Mouse (Mus musculus) forebrain, embryonic 13.5 days (tissue): ENCODE measurements around the gene Mroh3. TPM values are rescaled to one million over a fixed set of nuclear protein-coding genes. Genes with fewer than 3 reads are reported as not detected.

Experiments used
- ATAC-seq: fragments of 200-750 bp; cut with Nextera tagmentation; 2 replicates; pipeline ENCODE4 v1.8.0; 2017
- H3K27ac ChIP-seq: fragments of 300-500 bp; sonication (generic); 2 replicates; pipeline ENCODE4 v1.5.1; 2015; ENCODE audit warnings: inconsistent platforms, mild to moderate bottlenecking, moderate library complexity
- H3K27me3 ChIP-seq: fragments of 300-500 bp; sonication (generic); 2 replicates; pipeline ENCODE4 v1.6.1; 2015; ENCODE audit warnings: mild to moderate bottlenecking, inconsistent platforms
- H3K36me3 ChIP-seq: fragments of 300-500 bp; sonication (generic); 2 replicates; pipeline ENCODE4 v1.6.1; 2015; ENCODE audit warnings: mild to moderate bottlenecking, inconsistent platforms; ENCODE audit not compliant: poor library complexity, severe bottlenecking
- H3K4me1 ChIP-seq: fragments of 300-500 bp; sonication (generic); 2 replicates; pipeline ENCODE4 v1.6.1; 2015; ENCODE audit warnings: inconsistent platforms
- H3K4me2 ChIP-seq: fragments of 300-500 bp; sonication (generic); 2 replicates; pipeline ENCODE4 v1.6.1; 2015; ENCODE audit warnings: inconsistent platforms, mild to moderate bottlenecking, moderate library complexity
- H3K4me3 ChIP-seq: fragments of 300-500 bp; sonication (generic); 2 replicates; pipeline ENCODE4 v1.5.1; 2015; ENCODE audit warnings: mild to moderate bottlenecking, inconsistent platforms
- H3K9ac ChIP-seq: fragments of 300-500 bp; sonication (generic); 2 replicates; pipeline ENCODE4 v1.6.1; 2015; ENCODE audit warnings: mild to moderate bottlenecking, inconsistent platforms
- H3K9me3 ChIP-seq: fragments of 300-500 bp; sonication (generic); replicated peaks from 2 replicates; pipeline ENCODE4 v1.6.1; 2016; ENCODE audit warnings: inconsistent platforms
- WGBS: fragments of 180-500 bp; shearing (Covaris S2); methylation state at CpG from one replicate; pipeline ENCODE4 v1.1.7; 2015; 5-methylcytosine and 5-hydroxymethylcytosine counted together
- polyA plus RNA-seq: library from polyadenylated mRNA; unstranded; fragments of >200 nt; fragmentation: Nextera tagmentation; extraction: Ambion mirVana; gene quantifications from 2 replicates; pipeline ENCODE4 v1.2.1, GENCODE M21; 2015

Mroh3 gene
- 0.20 TPM in 1 of 2 replicates, not detected in the other for polyA plus RNA-seq

- H3K9me3 ChIP-seq = no peaks in the 10 kb centered on the region
- H3K4me1 ChIP-seq = no peaks in the 10 kb centered on the region
- peak; percentile 76 for ATAC-seq
- WGBS = 43% methylated on average over 3 of the region's 3 CpGs
- no peak within 1 kb of the TSS for H3K9ac ChIP-seq
- H3K4me2 ChIP-seq = no peak within 1 kb of the TSS
- H3K27ac ChIP-seq = no peak within 1 kb of the TSS
- H3K36me3 ChIP-seq = peaks cover 46% of the 10 kb centered on the region
- H3K4me3 ChIP-seq = no peak within 1 kb of the TSS
- H3K27me3 ChIP-seq = no peaks in the 10 kb centered on the region
Measured at GRCm38 (mm10) chr1:136212803-136213202, at the start of gene Mroh3. TSS of gene Mroh3 (minus strand) at chr1:136212828.

GRCm38 (mm10) chr1:136260635-136261238 lies 48.1 kb upstream of the Mroh3 start, which contains the start of gene Gpr25:
TSS of gene Gpr25 (minus strand) at chr1:136260873.
- Histone ChIP-seq H3K27ac (no peak within 1 kb of the TSS), H3K27me3 (peaks cover 66% of the 10 kb centered on the region)
- peak; percentile 44 for ATAC-seq

GRCm38 (mm10) chr1:136259893-136260634 lies 47.4 kb upstream of the Mroh3 start:
- peak overlapping the region; percentile 58 for H3K4me3 ChIP-seq
- peaks cover 17% of the 10 kb centered on the region for H3K4me1 ChIP-seq
- H3K9ac ChIP-seq = peak overlapping the region; percentile 74
- peaks cover 66% of the 10 kb centered on the region for H3K27me3 ChIP-seq
- no peaks in the 10 kb centered on the region for H3K9me3 ChIP-seq
- no peak overlapping the region for H3K27ac ChIP-seq
- under 1% methylated on average over 93 of the region's 95 CpGs for WGBS
- peak overlapping the region; percentile 93 for H3K4me2 ChIP-seq
- no peaks in the 10 kb centered on the region for H3K36me3 ChIP-seq
- ATAC-seq = peak; percentile 85

More at GRCm38 (mm10) chr1:136260635-136261238, 48.1 kb upstream of the Mroh3 start, which contains the start of gene Gpr25:
- Histone ChIP-seq H3K9ac (peak within 1 kb of the TSS; percentile 74), H3K4me2 (peak within 1 kb of the TSS; percentile 93), H3K9me3 (no peaks in the 10 kb centered on the region), H3K36me3 (no peaks in the 10 kb centered on the region), H3K4me3 (peak within 1 kb of the TSS; percentile 58), H3K4me1 (peaks cover 17% of the 10 kb centered on the region)
- WGBS = 8% methylated on average over 28 of the region's 28 CpGs

DNA sequence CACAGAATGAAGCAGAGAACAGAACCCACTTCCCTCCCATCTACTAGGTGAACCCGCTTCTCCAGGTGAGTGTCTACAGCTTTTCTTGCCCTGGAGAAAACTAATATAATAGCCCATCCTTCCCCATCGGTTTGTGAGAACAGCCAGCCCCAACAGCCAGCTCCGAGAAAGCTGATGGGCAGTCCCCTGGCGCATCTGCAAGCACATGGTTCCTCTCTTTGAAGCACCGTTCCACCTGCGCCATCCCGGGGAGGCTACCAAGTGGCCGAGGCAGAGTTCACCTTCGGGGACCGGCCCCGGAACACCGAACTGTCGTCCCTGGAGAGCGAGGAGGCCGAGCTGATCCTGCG lies 46.9 kb upstream of the Mroh3 start:
- no peak overlapping the region for H3K27ac ChIP-seq
- peak overlapping the region; percentile 93 for H3K4me2 ChIP-seq
- no peaks in the 10 kb centered on the region for H3K36me3 ChIP-seq
- H3K4me1 ChIP-seq = peaks cover 17% of the 10 kb centered on the region
- H3K4me3 ChIP-seq = peak overlapping the region; percentile 58
- peak overlapping the region; percentile 74 for H3K9ac ChIP-seq
- 3% methylated on average over 16 of the region's 16 CpGs for WGBS
- no peaks in the 10 kb centered on the region for H3K9me3 ChIP-seq
- ATAC-seq = no peak
- peaks cover 66% of the 10 kb centered on the region for H3K27me3 ChIP-seq

GRCm38 (mm10) chr1:136258495-136258894 lies 45.9 kb upstream of the Mroh3 start:
- H3K9ac ChIP-seq = no peak overlapping the region
- H3K27ac ChIP-seq = no peak overlapping the region
- H3K4me3 ChIP-seq = no peak overlapping the region
- H3K27me3 ChIP-seq = peaks cover 66% of the 10 kb centered on the region
- 74% methylated on average over 9 of the region's 9 CpGs for WGBS
- no peaks in the 10 kb centered on the region for H3K9me3 ChIP-seq
- no peak overlapping the region for H3K4me2 ChIP-seq
- H3K36me3 ChIP-seq = no peaks in the 10 kb centered on the region
- H3K4me1 ChIP-seq = peaks cover 17% of the 10 kb centered on the region
- no peak for ATAC-seq

DNA sequence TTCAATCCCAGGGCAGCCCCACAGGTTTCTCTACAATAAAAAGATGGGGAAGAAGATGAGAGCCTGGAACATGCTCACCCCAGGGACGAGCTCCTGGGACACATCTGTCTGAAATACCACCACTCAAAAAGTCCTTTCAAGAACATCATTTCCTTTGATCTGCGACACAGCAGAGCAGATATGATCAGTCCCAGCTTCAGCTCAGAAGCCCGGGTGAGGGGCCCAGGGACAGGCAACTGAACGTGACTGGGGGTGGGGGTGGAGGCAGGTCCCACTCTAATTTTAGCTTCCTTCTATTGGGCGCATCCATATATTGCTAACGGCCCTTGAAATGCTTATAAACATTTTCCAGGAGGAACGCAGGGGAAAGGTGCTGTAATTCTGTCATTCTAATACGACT lies 43.0 kb upstream of the Mroh3 start:
- ATAC-seq = no peak

DNA sequence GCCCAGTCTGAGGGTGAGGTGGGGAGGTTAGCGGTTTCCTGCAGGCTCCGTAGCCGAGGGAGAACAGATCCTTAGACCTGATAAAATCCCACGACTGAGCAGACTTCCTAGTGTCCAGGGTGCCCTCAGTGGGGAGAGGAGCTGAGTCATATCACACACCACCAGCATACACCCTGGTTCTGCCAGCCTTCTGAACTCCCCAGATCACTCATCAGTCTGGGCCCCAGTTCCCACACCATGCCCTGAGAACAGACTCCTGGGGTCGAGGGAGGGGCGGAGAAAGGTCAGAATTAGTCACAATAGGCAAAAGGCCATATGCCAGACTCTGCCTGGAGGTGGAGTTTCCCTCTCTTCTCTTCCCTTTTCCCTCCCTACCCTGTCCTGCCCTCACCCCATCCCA lies 42.5 kb upstream of the Mroh3 start:
- Histone ChIP-seq H3K36me3 (no peaks in the 10 kb centered on the region), H3K27me3 (peaks cover 35% of the 10 kb centered on the region), H3K27ac (no peak overlapping the region), H3K9me3 (no peaks in the 10 kb centered on the region), H3K4me1 (peaks cover 9% of the 10 kb centered on the region), H3K9ac (no peak overlapping the region), H3K4me3 (no peak overlapping the region), H3K4me2 (no peak overlapping the region)
- ATAC-seq = no peak
- 39% methylated on average over 6 of the region's 6 CpGs for WGBS

More for the DNA sequence above, 43.0 kb upstream of the Mroh3 start:
- Histone ChIP-seq H3K4me3 (no peak overlapping the region), H3K27me3 (peaks cover 40% of the 10 kb centered on the region), H3K9me3 (no peaks in the 10 kb centered on the region), H3K27ac (no peak overlapping the region), H3K4me2 (no peak overlapping the region), H3K4me1 (peaks cover 14% of the 10 kb centered on the region), H3K9ac (no peak overlapping the region), H3K36me3 (no peaks in the 10 kb centered on the region)
- WGBS = 57% methylated on average over 8 of the region's 8 CpGs

- Histone ChIP-seq H3K27ac (no peak overlapping the region), H3K4me1 (peaks cover 3% of the 10 kb centered on the region), H3K27me3 (peaks cover 29% of the 10 kb centered on the region), H3K4me3 (no peak overlapping the region), H3K9ac (no peak overlapping the region), H3K4me2 (no peak overlapping the region), H3K9me3 (no peaks in the 10 kb centered on the region), H3K36me3 (no peaks in the 10 kb centered on the region)
- ATAC-seq = no peak
- WGBS = 84% methylated on average over 10 of the region's 10 CpGs
Measured at GRCm38 (mm10) chr1:136254503-136255065, 42.0 kb upstream of the Mroh3 start.

GRCm38 (mm10) chr1:136253472-136253871 lies 40.8 kb upstream of the Mroh3 start:
- Histone ChIP-seq H3K27me3 (peaks cover 18% of the 10 kb centered on the region), H3K36me3 (no peaks in the 10 kb centered on the region), H3K4me2 (no peak overlapping the region), H3K27ac (no peak overlapping the region), H3K9ac (no peak overlapping the region), H3K4me1 (no peaks in the 10 kb centered on the region), H3K4me3 (no peak overlapping the region), H3K9me3 (no peaks in the 10 kb centered on the region)
- WGBS = 32% methylated on average over 2 of the region's 2 CpGs
- no peak for ATAC-seq

DNA sequence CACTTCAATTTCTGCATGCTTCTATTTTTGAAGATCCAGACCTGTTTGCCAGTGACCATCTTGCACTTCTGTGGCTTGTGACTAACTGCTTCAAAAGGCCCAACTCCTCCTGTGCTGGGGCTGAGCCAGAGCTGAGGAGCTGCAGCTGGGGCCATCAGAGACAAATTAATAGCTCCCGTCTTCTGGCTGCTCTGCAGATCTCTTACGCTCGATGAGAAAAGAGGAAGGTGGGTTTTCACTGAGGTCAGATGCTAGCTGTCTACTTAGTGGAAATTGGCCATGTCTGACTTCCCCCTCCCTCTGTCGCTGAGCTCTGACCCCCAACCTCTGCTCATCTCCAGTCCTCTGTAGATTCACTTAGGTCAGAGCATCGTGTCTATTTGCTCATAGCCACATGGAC lies 37.0 kb upstream of the Mroh3 start:
- H3K27me3 ChIP-seq = no peaks in the 10 kb centered on the region
- no peak overlapping the region for H3K4me2 ChIP-seq
- no peak overlapping the region for H3K4me3 ChIP-seq
- no peaks in the 10 kb centered on the region for H3K4me1 ChIP-seq
- no peaks in the 10 kb centered on the region for H3K36me3 ChIP-seq
- H3K27ac ChIP-seq = no peak overlapping the region
- no peak overlapping the region; the same call in 1 of the 2 replicates for H3K9ac ChIP-seq
- WGBS = 62% methylated on average over 5 of the region's 5 CpGs
- no peak for ATAC-seq
- H3K9me3 ChIP-seq = no peaks in the 10 kb centered on the region

DNA sequence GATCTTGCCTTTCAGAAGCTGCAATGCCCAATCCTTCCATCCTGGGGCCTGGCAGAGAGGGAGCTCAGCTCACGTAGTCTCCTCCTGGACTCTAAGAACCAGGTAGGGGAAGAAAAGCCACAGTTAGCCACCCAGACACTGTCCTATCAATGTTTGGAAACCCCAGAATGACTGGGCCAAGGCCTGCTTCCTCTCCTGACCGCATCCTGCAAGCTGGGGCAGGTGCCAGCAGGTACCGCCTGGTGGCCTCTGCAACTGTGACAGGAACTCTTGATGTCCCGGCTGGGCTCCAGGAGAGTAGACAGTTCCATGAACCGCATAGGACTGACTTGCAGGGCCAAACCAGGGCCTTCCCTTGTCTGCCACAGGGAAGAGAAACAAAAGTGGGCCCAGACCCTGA lies 34.8 kb upstream of the Mroh3 start:
- no peak overlapping the region for H3K9ac ChIP-seq
- H3K27ac ChIP-seq = no peak overlapping the region
- WGBS = 91% methylated on average over 5 of the region's 5 CpGs
- H3K27me3 ChIP-seq = no peaks in the 10 kb centered on the region
- no peaks in the 10 kb centered on the region for H3K4me1 ChIP-seq
- no peaks in the 10 kb centered on the region for H3K36me3 ChIP-seq
- no peak overlapping the region for H3K4me2 ChIP-seq
- H3K9me3 ChIP-seq = no peaks in the 10 kb centered on the region
- no peak overlapping the region for H3K4me3 ChIP-seq
- ATAC-seq = no peak

DNA sequence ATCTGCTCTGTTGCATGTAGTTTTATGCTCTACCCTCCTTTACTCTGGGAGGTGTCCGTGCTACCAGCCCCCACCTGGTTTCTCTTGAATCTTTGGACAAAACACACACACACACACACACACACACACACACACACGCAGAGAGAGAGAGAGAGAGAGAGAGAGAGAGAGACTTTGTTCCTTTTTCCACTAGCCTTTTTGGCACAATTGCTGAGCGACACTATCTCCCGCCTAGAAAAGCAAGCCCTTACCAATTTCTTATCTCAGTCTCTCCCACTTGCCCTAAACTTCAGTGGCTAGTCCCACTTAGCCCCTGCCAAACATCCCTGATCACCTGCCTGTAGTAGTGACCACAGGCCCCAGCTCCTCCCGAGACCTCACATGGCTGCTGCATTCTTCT lies 31.8 kb upstream of the Mroh3 start:
- Histone ChIP-seq H3K9ac (no peak overlapping the region), H3K27ac (no peak overlapping the region), H3K4me3 (no peak overlapping the region), H3K27me3 (no peaks in the 10 kb centered on the region), H3K4me2 (no peak overlapping the region), H3K4me1 (no peaks in the 10 kb centered on the region), H3K36me3 (no peaks in the 10 kb centered on the region), H3K9me3 (no peaks in the 10 kb centered on the region)
- no peak for ATAC-seq
- 87% methylated on average over 4 of the region's 5 CpGs for WGBS
